21 mouse cellular contexts compared by ENCODE assay signal in the genomic region with DNA sequence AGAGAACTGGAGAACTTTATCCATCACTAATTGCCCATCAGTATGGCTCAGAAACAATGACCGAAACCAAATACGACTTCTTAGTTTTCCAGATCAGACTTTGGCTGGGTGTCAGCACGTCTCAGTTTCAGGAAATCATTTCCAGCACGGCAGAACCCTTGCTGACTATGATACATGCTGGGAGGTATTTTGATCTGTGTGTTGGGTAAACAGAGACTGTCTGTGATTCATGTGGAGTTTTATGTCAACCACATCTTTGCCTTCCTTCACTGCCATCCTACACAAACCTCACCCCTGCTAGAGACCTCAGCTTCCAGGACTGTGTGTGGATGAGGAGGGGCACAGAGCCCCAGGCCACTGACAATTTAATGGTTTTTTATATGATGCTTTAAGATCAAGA.
DNase-seq lines count a peak whose midpoint lies in the region; ATAC-seq and TF ChIP-seq lines count a peak whose summit lies in the region.
"Had no signal": no experiment of that assay in that cellular context is flagged by ENCODE, and none has a peak within 500 bp of the region (broad histone marks: within the 10 kb centered on the region; RNA-seq: fewer than 3 reads in every experiment).

No protein-coding gene starts in this region.

- H3K4me3 ChIP-seq in kidney, adult 2 months (ENCODE audit: insufficient read depth, low read depth, low read length) = no peak overlapping the region
- H3K4me3 ChIP-seq in embryonic facial prominence, embryonic 14.5 days (ENCODE audit: low read depth, low read length) = no peak overlapping the region
- no peak overlapping the region for H3K4me3 ChIP-seq in midbrain, embryonic 11.5 days (ENCODE audit: low read depth, low read length)
- H3K4me3 ChIP-seq: limb, embryonic 12.5 days; liver, embryonic 15.5 days; midbrain, embryonic 12.5 days; myocyte; neural tube, embryonic 15.5 days had no signal

- H3K27ac ChIP-seq in kidney, adult 2 months (ENCODE audit: insufficient read depth, low read depth, low read length) = no peak overlapping the region
- H3K27ac ChIP-seq in embryonic facial prominence, embryonic 14.5 days (replicated peaks; ENCODE audit: low read depth, low read length) = no peak overlapping the region; the same call in 1 of the 2 replicates
- no peak overlapping the region for H3K27ac ChIP-seq in midbrain, embryonic 11.5 days (ENCODE audit: low read depth, low read length)
- H3K27ac ChIP-seq: limb, embryonic 12.5 days; liver, embryonic 15.5 days; midbrain, embryonic 12.5 days; neural tube, embryonic 15.5 days had no signal

- no peak overlapping the region for H3K4me2 ChIP-seq in embryonic facial prominence, embryonic 14.5 days (ENCODE audit: low read depth, low read length)
- no peak overlapping the region for H3K4me2 ChIP-seq in midbrain, embryonic 11.5 days
- H3K4me2 ChIP-seq: limb, embryonic 12.5 days; liver, embryonic 15.5 days; midbrain, embryonic 12.5 days; neural tube, embryonic 15.5 days had no signal

- H3K9me3 ChIP-seq in embryonic facial prominence, embryonic 14.5 days (ENCODE audit: control insufficient read depth, low read length) = no peaks in the 10 kb centered on the region
- H3K9me3 ChIP-seq in midbrain, embryonic 11.5 days (ENCODE audit: control insufficient read depth, low read length) = no peaks in the 10 kb centered on the region
- H3K9me3 ChIP-seq: limb, embryonic 12.5 days; liver, embryonic 15.5 days; midbrain, embryonic 12.5 days had no signal

- H3K4me1 ChIP-seq in kidney, adult 2 months (ENCODE audit: control insufficient read depth, insufficient read depth, low read length) = 0 out of 2 replicates have a peak, but pooled peaks cover 3% of the 10 kb centered on the region
- H3K4me1 ChIP-seq in embryonic facial prominence, embryonic 14.5 days (ENCODE audit: control insufficient read depth, insufficient read depth, low read length) = peaks cover 19% of the 10 kb centered on the region; the same call in 1 of the 2 replicates
- H3K4me1 ChIP-seq in midbrain, embryonic 11.5 days (ENCODE audit: control insufficient read depth, insufficient read depth, low read length) = no peaks in the 10 kb centered on the region
- H3K4me1 ChIP-seq: liver, embryonic 15.5 days; midbrain, embryonic 12.5 days; neural tube, embryonic 15.5 days had no signal

- no peaks in the 10 kb centered on the region for H3K27me3 ChIP-seq in kidney, adult 2 months (replicated peaks; ENCODE audit: control insufficient read depth, insufficient read depth, low read length)
- no peaks in the 10 kb centered on the region for H3K27me3 ChIP-seq in embryonic facial prominence, embryonic 14.5 days (replicated peaks; ENCODE audit: control insufficient read depth, insufficient read depth, low read length)
- H3K27me3 ChIP-seq in midbrain, embryonic 11.5 days (ENCODE audit: control insufficient read depth, insufficient read depth, low read length) = no peaks in the 10 kb centered on the region
- H3K27me3 ChIP-seq: limb, embryonic 12.5 days; liver, embryonic 15.5 days; midbrain, embryonic 12.5 days; neural tube, embryonic 15.5 days had no signal

- 30% methylated on average over 4 of the region's 4 CpGs for WGBS in kidney, adult 2 months
- WGBS in embryonic facial prominence, embryonic 14.5 days = 22% methylated on average over 4 of the region's 4 CpGs
- WGBS in midbrain, embryonic 11.5 days = 79% methylated on average over 4 of the region's 4 CpGs

- DNase-seq in cerebellum, adult 18-20 months = no peak
- peak; percentile 20 for DNase-seq in kidney, adult 2 months
- no peak for DNase-seq in kidney, postnatal 4 days
- DNase-seq in 3134 (ENCODE audit: extremely low read depth, insufficient read length, low spot score) = peak; percentile 26
- peak; percentile 85 for DNase-seq in embryonic facial prominence, embryonic 14.5 days (ENCODE audit: low spot score)
- DNase-seq in midbrain, embryonic 11.5 days (ENCODE audit: low spot score, missing footprints) = no peak
- DNase-seq in testis, postnatal 10 days (ENCODE audit: low spot score) = no peak
- DNase-seq: adrenal gland, postnatal 14 days; cerebellum, adult 9-11 months; heart, postnatal 4 days; lung, postnatal 14 days; right cerebral cortex, postnatal 25 days; thymus, postnatal 36 days had no signal

- no peaks in the 10 kb centered on the region for H3K36me3 ChIP-seq in kidney, adult 2 months (ENCODE audit: control insufficient read depth, insufficient read depth, low read length)
- H3K36me3 ChIP-seq in embryonic facial prominence, embryonic 14.5 days (ENCODE audit: control insufficient read depth, insufficient read depth, low read length) = peaks cover 7% of the 10 kb centered on the region; the same call in 1 of the 2 replicates
- no peaks in the 10 kb centered on the region for H3K36me3 ChIP-seq in midbrain, embryonic 11.5 days (ENCODE audit: control insufficient read depth, insufficient read depth, low read length)
- H3K36me3 ChIP-seq: liver, embryonic 15.5 days; midbrain, embryonic 12.5 days had no signal

- TF ChIP-seq POLR2A in kidney, adult 2 months (IDR thresholded peaks at IDR 0.05; ENCODE audit: low read depth, low read length) = no peak

- H3K9ac ChIP-seq in embryonic facial prominence, embryonic 14.5 days (ENCODE audit: low read depth, low read length) = no peak overlapping the region
- no peak overlapping the region for H3K9ac ChIP-seq in midbrain, embryonic 11.5 days (ENCODE audit: low read length)
- H3K9ac ChIP-seq: limb, embryonic 12.5 days; liver, embryonic 15.5 days; midbrain, embryonic 12.5 days; neural tube, embryonic 15.5 days had no signal

- TF ChIP-seq CTCF in kidney, adult 2 months (conservative IDR thresholded peaks at IDR 0.05; ENCODE audit: insufficient read depth, insufficient read length, low read depth, low read length) = no peak

- ATAC-seq in cerebellum, adult (ENCODE audit: insufficient number of reproducible peaks, low FRiP score, low TSS enrichment) = 0 out of 2 replicates have a peak, but pooled peaks have one; percentile 23
- ATAC-seq in embryonic facial prominence, embryonic 14.5 days (ENCODE audit: low read depth) = peak; percentile 90
- no peak for ATAC-seq in midbrain, embryonic 11.5 days (ENCODE audit: low FRiP score)
- ATAC-seq: activated CD4-positive, CD25-positive, alpha-beta regulatory T cell, adult 4 months; hindbrain, embryonic 16.5 days had no signal

Comparison
In these comparisons a context has a peak if more than half of its experiments do, and no peak if none do; other contexts are left out.
1. DNase-seq: peak in kidney, adult 2 months (single experiment), 3134 (single experiment) and embryonic facial prominence, embryonic 14.5 days (single experiment); none in cerebellum, adult 18-20 months (0 of 2), kidney, postnatal 4 days (0 of 2), midbrain, embryonic 11.5 days (single experiment) and testis, postnatal 10 days (single experiment).